Mouse (Mus musculus) lung, embryonic 16.5 days (tissue): ENCODE data around the gene Med19. TPM values are rescaled to one million over a fixed set of nuclear protein-coding genes. Genes with fewer than 3 reads are reported as not detected.
A peak's percentile ranks its signal among the peaks of the same experiment; 100 is the strongest.

Experiments
- ATAC-seq: fragments of 200-750 bp; cut with Nextera tagmentation; 2 replicates; pipeline ENCODE4 v1.8.0; 2017; ENCODE audit warnings: low read depth, mild to moderate bottlenecking, moderate library complexity
- H3K27ac ChIP-seq: fragments of 300-500 bp; sonication (generic); 2 replicates; pipeline ENCODE4 v1.5.1; 2014; ENCODE audit warnings: mild to moderate bottlenecking, control low read depth, low read length
- H3K27me3 ChIP-seq: fragments of 300-500 bp; sonication (generic); 2 replicates; pipeline ENCODE4 v1.6.1; 2014; ENCODE audit warnings: low read depth, low read length, mixed read lengths; ENCODE audit not compliant: control insufficient read depth, insufficient read depth
- H3K36me3 ChIP-seq: fragments of 300-500 bp; sonication (generic); 2 replicates; pipeline ENCODE4 v1.6.1; 2014; ENCODE audit warnings: low read length; ENCODE audit not compliant: control insufficient read depth, insufficient read depth
- H3K4me1 ChIP-seq: fragments of 300-500 bp; sonication (generic); replicated peaks from 2 replicates; pipeline ENCODE4 v1.6.1; 2014; ENCODE audit warnings: low read length, mixed read lengths; ENCODE audit not compliant: control insufficient read depth, insufficient read depth
- H3K4me2 ChIP-seq: fragments of 300-500 bp; sonication (generic); 2 replicates; pipeline ENCODE4 v1.6.1; 2014; ENCODE audit warnings: low read depth, low read length, control low read depth
- H3K4me3 ChIP-seq: fragments of 300-500 bp; sonication (generic); 2 replicates; pipeline ENCODE4 v1.5.1; 2014; ENCODE audit warnings: mild to moderate bottlenecking, low read length, control low read depth
- H3K9ac ChIP-seq: fragments of 300-500 bp; sonication (generic); 2 replicates; pipeline ENCODE4 v1.6.1; 2014; ENCODE audit warnings: low read length, control low read depth
- H3K9me3 ChIP-seq: fragments of 300-500 bp; sonication (generic); 2 replicates; pipeline ENCODE4 v1.6.1; 2016; ENCODE audit warnings: low read length; ENCODE audit not compliant: control insufficient read depth
- WGBS: fragments of 180-500 bp; shearing (Covaris S2); extraction: QIAGEN DNeasy Blood & Tissue Kit; methylation state at CpG from one replicate; pipeline ENCODE4 v1.1.7; 2014; 5-methylcytosine and 5-hydroxymethylcytosine counted together
- polyA plus RNA-seq: library from polyadenylated mRNA; unstranded; fragments of >200 nt; fragmentation: Nextera tagmentation; extraction: Ambion mirVana; gene quantifications from 2 replicates; pipeline ENCODE4 v1.2.1, GENCODE M21; 2015

Med19 gene
- polyA plus RNA-seq, 1 experiment from 2014 or later = 38.0 TPM

DNA sequence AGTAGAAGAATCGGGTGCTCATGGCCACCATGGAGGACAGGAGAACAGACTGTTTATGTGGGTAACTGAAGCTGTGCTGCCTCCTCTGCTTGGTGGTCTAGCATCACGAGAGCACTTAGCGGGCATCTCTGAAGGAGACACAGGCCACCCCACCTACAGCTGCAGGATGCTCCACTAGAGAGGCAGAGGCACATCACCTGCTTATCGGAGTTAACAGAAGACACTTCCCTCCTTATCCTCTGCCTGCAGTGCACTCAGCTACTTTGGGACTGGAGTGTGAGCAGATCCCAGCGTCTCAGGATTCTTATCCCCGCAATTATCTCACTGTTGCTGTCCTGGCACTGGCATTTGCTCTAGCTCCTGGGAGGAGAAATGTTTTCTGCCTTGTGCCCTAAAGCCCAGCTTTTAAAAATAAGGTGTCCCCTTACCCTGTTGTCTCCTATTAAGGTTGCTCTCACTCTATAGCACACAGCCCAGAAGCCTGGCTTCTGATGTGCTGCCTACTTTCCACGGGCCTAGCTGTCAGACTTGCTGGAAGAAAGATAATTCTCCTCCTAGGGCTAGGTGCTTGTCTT, 57.2 kb downstream of the Med19 start:
- Histone ChIP-seq H3K36me3 (no peaks in the 10 kb centered on the region), H3K4me1 (peaks cover 46% of the 10 kb centered on the region), H3K27ac (no peak overlapping the region), H3K27me3 (peaks cover 3% of the 10 kb centered on the region), H3K9ac (no peak overlapping the region), H3K9me3 (no peaks in the 10 kb centered on the region), H3K4me3 (no peak overlapping the region), H3K4me2 (no peak overlapping the region)
- ATAC-seq = no peak
- 16% methylated on average over 7 of the region's 7 CpGs for WGBS

DNA sequence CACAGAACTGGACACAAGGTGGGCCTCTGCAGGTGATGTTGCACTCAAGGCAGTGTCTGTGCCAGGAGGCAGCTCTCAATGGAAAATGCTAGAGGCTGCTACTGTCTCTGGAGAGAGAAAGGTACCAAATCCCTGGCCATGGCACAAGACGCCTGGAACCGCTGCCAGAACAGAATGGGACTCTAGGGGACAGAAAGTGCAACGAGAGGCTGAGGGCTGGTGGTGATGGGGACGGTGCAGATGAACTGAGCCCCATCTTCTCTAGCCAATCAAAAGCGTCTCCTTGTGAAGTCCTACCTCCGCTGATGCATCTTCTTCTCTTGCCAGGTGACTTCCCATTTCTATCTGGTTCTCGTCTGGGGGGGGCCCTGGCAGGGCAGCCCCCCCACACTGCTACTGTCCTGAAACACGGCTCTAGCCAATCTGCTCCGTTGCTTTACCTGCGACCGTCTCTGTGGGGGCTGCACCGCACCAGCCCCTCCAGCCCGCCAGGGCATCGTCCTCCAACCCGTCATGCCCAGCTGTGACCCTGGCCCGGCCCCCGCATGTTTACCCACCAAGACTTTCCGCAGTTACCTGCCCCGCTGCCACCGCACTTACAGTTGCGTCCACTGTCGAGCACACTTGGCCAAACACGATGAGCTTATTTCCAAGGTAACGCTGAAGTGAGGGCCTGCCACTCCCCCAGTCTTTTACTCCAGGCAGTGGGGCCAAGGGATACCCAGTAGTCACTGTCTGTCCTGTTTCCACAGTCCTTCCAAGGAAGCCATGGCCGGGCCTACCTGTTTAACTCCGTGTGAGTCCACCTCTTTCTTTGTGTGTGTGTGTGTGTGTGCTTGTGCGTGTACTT, 58.3 kb downstream of the Med19 start:
- ATAC-seq = peak; percentile 4; the same call in 1 of the 2 replicates
- Histone ChIP-seq H3K4me3 (no peak overlapping the region), H3K27ac (no peak overlapping the region), H3K4me2 (peak overlapping the region; percentile 33), H3K4me1 (peaks cover 57% of the 10 kb centered on the region), H3K9me3 (no peaks in the 10 kb centered on the region), H3K27me3 (peaks cover 3% of the 10 kb centered on the region), H3K36me3 (no peaks in the 10 kb centered on the region), H3K9ac (no peak overlapping the region)
- WGBS = 4% methylated on average over 27 of the region's 27 CpGs

DNA sequence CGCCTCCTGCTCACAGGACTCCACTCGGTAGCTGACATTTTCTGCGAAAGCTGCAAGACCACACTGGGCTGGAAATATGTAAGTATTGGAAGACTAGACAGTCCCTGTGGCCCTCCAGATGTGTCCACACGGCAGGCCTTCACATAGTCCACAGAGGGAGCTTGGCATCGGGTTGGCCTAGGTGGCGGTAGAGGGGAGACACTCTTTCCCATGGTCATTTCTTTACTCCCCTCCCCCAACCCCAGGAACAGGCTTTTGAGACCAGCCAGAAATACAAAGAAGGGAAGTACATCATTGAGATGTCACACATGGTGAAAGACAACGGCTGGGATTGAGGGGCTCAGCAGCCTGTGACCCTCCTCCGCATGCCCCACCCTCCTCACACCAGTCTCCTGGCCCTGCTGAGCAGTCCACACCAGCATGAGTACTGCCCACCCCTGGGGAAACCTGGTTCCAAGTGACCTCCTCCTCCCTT, 59.3 kb downstream of the Med19 start:
- Histone ChIP-seq H3K9ac (peak overlapping the region; percentile 34), H3K4me3 (no peak overlapping the region), H3K9me3 (no peaks in the 10 kb centered on the region), H3K36me3 (no peaks in the 10 kb centered on the region), H3K27ac (peak overlapping the region; percentile 31), H3K4me2 (peak overlapping the region; percentile 35), H3K4me1 (peaks cover 63% of the 10 kb centered on the region), H3K27me3 (peaks cover 3% of the 10 kb centered on the region)
- WGBS = 1% methylated on average over 8 of the region's 8 CpGs
- peak; percentile 39 for ATAC-seq

Other genes with a start within 250 kb of the Med19 start
- gene Tfpi, start 201.6 kb upstream of the Med19 start, polyA plus RNA-seq = 63.6 and 64.9 TPM in 2 replicates
- 64.3 and 68.4 TPM in 2 replicates for gene Ctnnd1, start 27.6 kb upstream of the Med19 start, polyA plus RNA-seq
- 0.18 and 0.35 TPM in 2 replicates for gene Btbd18, start 19.3 kb upstream of the Med19 start, polyA plus RNA-seq
- 315 and 316 TPM in 2 replicates for gene Selenoh, start 7.6 kb upstream of the Med19 start, polyA plus RNA-seq
- not detected in 2 replicates for gene Gm28635, start 361 bp upstream of the Med19 start, polyA plus RNA-seq
- 115 and 117 TPM in 2 replicates for gene Tmx2, start 738 bp downstream of the Med19 start, polyA plus RNA-seq
- 24.2 and 28.2 TPM in 2 replicates for gene Zdhhc5, start 36.8 kb downstream of the Med19 start, polyA plus RNA-seq
- 28.3 and 28.6 TPM in 2 replicates for gene Clp1, start 48.9 kb downstream of the Med19 start, polyA plus RNA-seq
- 5.2 and 6.9 TPM in 2 replicates for gene Ypel4, start 55.7 kb downstream of the Med19 start, polyA plus RNA-seq
- gene Gm19426, start 65.3 kb downstream of the Med19 start, polyA plus RNA-seq = 7.1 and 7.4 TPM in 2 replicates
- gene Serping1, start 97.0 kb downstream of the Med19 start, polyA plus RNA-seq = 143 and 153 TPM in 2 replicates
- gene Ube2l6, start 120.4 kb downstream of the Med19 start, polyA plus RNA-seq = 76.0 and 82.9 TPM in 2 replicates
- gene Smtnl1, start 144.2 kb downstream of the Med19 start, polyA plus RNA-seq = 0.70 and 0.77 TPM in 2 replicates
- gene Timm10, start 148.6 kb downstream of the Med19 start, polyA plus RNA-seq = 36.9 and 39.3 TPM in 2 replicates
- 16.5 and 20.4 TPM in 2 replicates for gene Slc43a1, start 160.4 kb downstream of the Med19 start, polyA plus RNA-seq
- 0.16 and 0.31 TPM in 2 replicates for gene Rtn4rl2, start 208.3 kb downstream of the Med19 start, polyA plus RNA-seq